Mouse (Mus musculus): ENCODE results near the gene Lad1. TPM values are rescaled to one million over a fixed set of nuclear protein-coding genes. Genes with fewer than 3 reads are reported as not detected.

Gene Lad1
- 0.15 and 0.59 TPM in 2 replicates for polyA plus RNA-seq (2016; fragmentation: Nextera tagmentation; extraction: Ambion mirVana)

GRCm38 (mm10) chr1:135818481-135819086 is at the start of gene Lad1:
Gene Lad1 (plus strand): TSS chr1:135818598.
- H3K27ac ChIP-seq (replicated peaks): peak within 1 kb of the TSS; percentile 77
- no peaks in the 10 kb centered on the region for H3K36me3 ChIP-seq
- H3K4me3 ChIP-seq: peak within 1 kb of the TSS; percentile 75
- DNase-seq (ENCODE audit: low spot score): peak; percentile 38
- under 1% methylated on average over 63 of the region's 63 CpGs for WGBS
- 0 out of 2 replicates have a peak, but pooled peaks cover 2% of the 10 kb centered on the region for H3K9me3 ChIP-seq (replicated peaks)
- peaks cover 18% of the 10 kb centered on the region for H3K4me1 ChIP-seq
- peaks cover 92% of the 10 kb centered on the region for H3K27me3 ChIP-seq (ENCODE audit: low read depth, poor library complexity, severe bottlenecking)

- WGBS: 77% methylated on average over 7 of the region's 7 CpGs
Measured at GRCm38 (mm10) chr1:135770237-135770636, 48.2 kb upstream of the Lad1 start.

GRCm38 (mm10) chr1:135770896-135771572 is 47.4 kb upstream of the Lad1 start:
- Histone ChIP-seq H3K27ac (replicated peaks) (no peak overlapping the region), H3K4me1 (peaks cover 32% of the 10 kb centered on the region), H3K27me3 (ENCODE audit: low read depth, poor library complexity, severe bottlenecking) (peaks cover 45% of the 10 kb centered on the region), H3K4me3 (no peak overlapping the region), H3K9me3 (replicated peaks) (no peaks in the 10 kb centered on the region), H3K36me3 (peaks cover 13% of the 10 kb centered on the region)
- 74% methylated on average over 12 of the region's 12 CpGs for WGBS
- DNase-seq (ENCODE audit: low spot score): no peak

More at GRCm38 (mm10) chr1:135770237-135770636, 48.2 kb upstream of the Lad1 start:
- Histone ChIP-seq H3K36me3 (peaks cover 13% of the 10 kb centered on the region), H3K4me1 (peaks cover 40% of the 10 kb centered on the region), H3K27me3 (ENCODE audit: low read depth, poor library complexity, severe bottlenecking) (peaks cover 53% of the 10 kb centered on the region), H3K4me3 (no peak overlapping the region), H3K9me3 (replicated peaks) (no peaks in the 10 kb centered on the region), H3K27ac (replicated peaks) (no peak overlapping the region)
- DNase-seq (ENCODE audit: low spot score): no peak

- 74% methylated on average over 8 of the region's 8 CpGs for WGBS
- H3K27ac ChIP-seq (replicated peaks): no peak overlapping the region
- H3K27me3 ChIP-seq (ENCODE audit: low read depth, poor library complexity, severe bottlenecking): peaks cover 44% of the 10 kb centered on the region
- DNase-seq (ENCODE audit: low spot score): no peak
- H3K4me3 ChIP-seq: no peak overlapping the region
- H3K4me1 ChIP-seq: peaks cover 27% of the 10 kb centered on the region
- H3K9me3 ChIP-seq (replicated peaks): no peaks in the 10 kb centered on the region
- H3K36me3 ChIP-seq: peaks cover 13% of the 10 kb centered on the region
Measured at GRCm38 (mm10) chr1:135771573-135771970, 46.8 kb upstream of the Lad1 start.

GRCm38 (mm10) chr1:135776596-135776995 is 41.8 kb upstream of the Lad1 start:
- Histone ChIP-seq H3K4me1 (peaks cover 14% of the 10 kb centered on the region), H3K27me3 (ENCODE audit: low read depth, poor library complexity, severe bottlenecking) (peaks cover 38% of the 10 kb centered on the region), H3K4me3 (no peak overlapping the region), H3K27ac (replicated peaks) (no peak overlapping the region), H3K36me3 (no peaks in the 10 kb centered on the region), H3K9me3 (replicated peaks) (no peaks in the 10 kb centered on the region)
- DNase-seq (ENCODE audit: low spot score): no peak

- DNase-seq (ENCODE audit: low spot score): no peak
- Histone ChIP-seq H3K9me3 (replicated peaks) (no peaks in the 10 kb centered on the region), H3K27ac (replicated peaks) (no peak overlapping the region), H3K36me3 (no peaks in the 10 kb centered on the region), H3K27me3 (ENCODE audit: low read depth, poor library complexity, severe bottlenecking) (peaks cover 38% of the 10 kb centered on the region), H3K4me1 (peaks cover 14% of the 10 kb centered on the region), H3K4me3 (no peak overlapping the region)
- 93% methylated on average over 1 of the region's 1 CpGs for WGBS
Measured at GRCm38 (mm10) chr1:135777046-135777445, 41.4 kb upstream of the Lad1 start.

- H3K36me3 ChIP-seq: no peaks in the 10 kb centered on the region
- no peak within 1 kb of the TSS for H3K4me3 ChIP-seq
- H3K27ac ChIP-seq (replicated peaks): peak within 1 kb of the TSS; percentile 28
- no peaks in the 10 kb centered on the region for H3K9me3 ChIP-seq (replicated peaks)
- H3K27me3 ChIP-seq (ENCODE audit: low read depth, poor library complexity, severe bottlenecking): peaks cover 38% of the 10 kb centered on the region
- no peak for DNase-seq (ENCODE audit: low spot score)
- H3K4me1 ChIP-seq: peaks cover 30% of the 10 kb centered on the region
- WGBS: 35% methylated on average over 22 of the region's 22 CpGs
Measured at GRCm38 (mm10) chr1:135778780-135779535, 39.4 kb upstream of the Lad1 start, which contains the start of gene Tnni1. Gene Tnni1 (plus strand): TSS chr1:135779434.

GRCm38 (mm10) chr1:135780649-135781048 is 37.7 kb upstream of the Lad1 start:
- Histone ChIP-seq H3K9me3 (replicated peaks) (no peaks in the 10 kb centered on the region), H3K27ac (replicated peaks) (0 out of 2 replicates have a peak overlapping the region, but pooled peaks have one; percentile 10), H3K4me3 (no peak overlapping the region), H3K4me1 (peaks cover 30% of the 10 kb centered on the region), H3K36me3 (no peaks in the 10 kb centered on the region), H3K27me3 (ENCODE audit: low read depth, poor library complexity, severe bottlenecking) (peaks cover 38% of the 10 kb centered on the region)
- 71% methylated on average over 4 of the region's 4 CpGs for WGBS
- no peak for DNase-seq (ENCODE audit: low spot score)

- H3K27ac ChIP-seq (replicated peaks): no peak overlapping the region
- H3K4me3 ChIP-seq: no peak overlapping the region
- peaks cover 30% of the 10 kb centered on the region for H3K4me1 ChIP-seq
- no peaks in the 10 kb centered on the region for H3K36me3 ChIP-seq
- peak; percentile 77 for DNase-seq (ENCODE audit: low spot score)
- WGBS: 17% methylated on average over 13 of the region's 13 CpGs
- peaks cover 38% of the 10 kb centered on the region for H3K27me3 ChIP-seq (ENCODE audit: low read depth, poor library complexity, severe bottlenecking)
- H3K9me3 ChIP-seq (replicated peaks): no peaks in the 10 kb centered on the region
Measured at GRCm38 (mm10) chr1:135781220-135781619, 37.2 kb upstream of the Lad1 start.

GRCm38 (mm10) chr1:135782816-135783215 is 35.6 kb upstream of the Lad1 start:
- 25% methylated on average over 10 of the region's 10 CpGs for WGBS
- peak overlapping the region; percentile 24; the same call in 1 of the 2 replicates for H3K27ac ChIP-seq (replicated peaks)
- peak; percentile 51 for DNase-seq (ENCODE audit: low spot score)

GRCm38 (mm10) chr1:135787799-135788198 is 30.6 kb upstream of the Lad1 start:
- H3K36me3 ChIP-seq: no peaks in the 10 kb centered on the region
- peaks cover 29% of the 10 kb centered on the region for H3K27me3 ChIP-seq (ENCODE audit: low read depth, poor library complexity, severe bottlenecking)
- no peaks in the 10 kb centered on the region for H3K9me3 ChIP-seq (replicated peaks)
- H3K27ac ChIP-seq (replicated peaks): no peak overlapping the region
- WGBS: 47% methylated on average over 3 of the region's 3 CpGs
- peaks cover 17% of the 10 kb centered on the region for H3K4me1 ChIP-seq
- DNase-seq (ENCODE audit: low spot score): peak; percentile 80
- no peak overlapping the region for H3K4me3 ChIP-seq

More at GRCm38 (mm10) chr1:135782816-135783215, 35.6 kb upstream of the Lad1 start:
- Histone ChIP-seq H3K4me3 (0 out of 2 replicates have a peak overlapping the region, but pooled peaks have one; percentile 12), H3K36me3 (no peaks in the 10 kb centered on the region), H3K27me3 (ENCODE audit: low read depth, poor library complexity, severe bottlenecking) (peaks cover 33% of the 10 kb centered on the region), H3K4me1 (peaks cover 30% of the 10 kb centered on the region), H3K9me3 (replicated peaks) (no peaks in the 10 kb centered on the region)

- no peak overlapping the region for H3K27ac ChIP-seq (replicated peaks)
- WGBS: 58% methylated on average over 10 of the region's 10 CpGs
Measured at GRCm38 (mm10) chr1:135788708-135789107, 29.7 kb upstream of the Lad1 start.

More at GRCm38 (mm10) chr1:135788708-135789107, 29.7 kb upstream of the Lad1 start:
- H3K9me3 ChIP-seq (replicated peaks): no peaks in the 10 kb centered on the region
- peaks cover 38% of the 10 kb centered on the region for H3K27me3 ChIP-seq (ENCODE audit: low read depth, poor library complexity, severe bottlenecking)
- no peak for DNase-seq (ENCODE audit: low spot score)
- H3K4me3 ChIP-seq: no peak overlapping the region
- peaks cover 17% of the 10 kb centered on the region for H3K4me1 ChIP-seq
- H3K36me3 ChIP-seq: no peaks in the 10 kb centered on the region
